Mouse (Mus musculus): Measurements from ENCODE around the gene Psmf1.

DNA sequence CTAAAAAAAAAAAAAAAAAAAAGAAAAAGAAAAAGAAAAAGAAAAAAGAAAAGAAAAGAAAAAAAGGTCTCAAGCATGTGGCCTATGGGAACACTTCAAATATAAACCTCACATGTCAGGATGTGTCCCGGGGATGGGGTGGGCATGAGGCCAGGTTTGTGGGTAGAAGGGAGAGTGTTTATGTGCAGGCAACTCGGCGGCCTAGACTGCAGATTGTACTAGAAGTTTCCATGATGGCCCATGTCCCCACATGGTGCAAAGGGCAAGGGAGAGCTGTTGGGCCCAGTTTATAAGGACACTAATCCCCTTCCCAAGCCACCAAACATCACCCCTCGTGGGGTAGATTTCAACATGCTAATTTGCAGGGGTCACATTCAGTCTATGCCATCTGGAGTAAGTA lies 28.2 kb upstream of the Psmf1 start:
- no peak for TF ChIP-seq GATA1 (IDR thresholded peaks at IDR 0.05; ENCODE audit: borderline replicate concordance, low read length)
- TF ChIP-seq FLI1 (IDR thresholded peaks at IDR 0.05; ENCODE audit: low read length): no peak

All from megakaryocyte, embryonic 14.5 days (primary cell).